Mouse (Mus musculus) megakaryocyte, embryonic 14.5 days (primary cell): ENCODE results near the gene Ccdc106. TPM values are rescaled to one million over a fixed set of nuclear protein-coding genes. Genes with fewer than 3 reads are reported as not detected.
"Not testable (repeated sequence)": the region's sequence is repeated elsewhere in the genome, so short reads cannot be mapped to it uniquely, and the experiment has no call there.

Experiments used
- H3K27me3 ChIP-seq: replicated peaks from 2 replicates; pipeline ENCODE3; 2012; ENCODE audit warnings: inconsistent platforms
- H3K36me3 ChIP-seq: replicated peaks from 2 replicates; pipeline ENCODE3; 2012; ENCODE audit warnings: low read length, inconsistent platforms, mixed read lengths
- H3K4me1 ChIP-seq: 2 replicates; pipeline ENCODE4 v1.6.1; 2012; ENCODE audit warnings: inconsistent platforms
- H3K4me3 ChIP-seq: replicated peaks from 2 replicates; pipeline ENCODE3; 2012; ENCODE audit warnings: moderate library complexity, mild to moderate bottlenecking, inconsistent platforms
- H3K9me3 ChIP-seq: 2 replicates; pipeline ENCODE4 v1.6.1; 2012; ENCODE audit warnings: inconsistent platforms
- FLI1 ChIP-seq: IDR thresholded peaks from 2 replicates; pipeline ENCODE4 v1.6.1; 2012; ENCODE audit warnings: low read length, inconsistent platforms, mixed read lengths
- GATA1 ChIP-seq: IDR thresholded peaks from 3 replicates; pipeline ENCODE4 v1.6.1; 2012; ENCODE audit warnings: mixed read lengths, low read length, inconsistent platforms, borderline replicate concordance
- polyA plus RNA-seq: library from polyadenylated mRNA; stranded (reverse); fragments of >175 nt; gene quantifications from 2 replicates; pipeline ENCODE4 v1.2.3, GENCODE M21; 2012; ENCODE audit warnings: low replicate concordance; ENCODE audit not compliant: insufficient read depth

Gene Ccdc106
- polyA plus RNA-seq, 1 experiment: 7.3 TPM

- H3K36me3 ChIP-seq: peaks cover 26% of the 10 kb centered on the region
- peaks cover 22% of the 10 kb centered on the region for H3K4me1 ChIP-seq
- H3K9me3 ChIP-seq: peaks cover 44% of the 10 kb centered on the region
- peak overlapping the region; percentile 93 for H3K4me3 ChIP-seq
- TF ChIP-seq GATA1: no peak
- H3K27me3 ChIP-seq: peaks cover 5% of the 10 kb centered on the region
Measured at GRCm38 (mm10) chr7:4995268-4996002, 24.9 kb upstream of the Ccdc106 start.

- Histone ChIP-seq H3K36me3 (peaks cover 26% of the 10 kb centered on the region), H3K4me1 (peaks cover 22% of the 10 kb centered on the region), H3K27me3 (peaks cover 5% of the 10 kb centered on the region), H3K4me3 (peak within 1 kb of the TSS; percentile 93), H3K9me3 (peaks cover 35% of the 10 kb centered on the region)
- TF ChIP-seq FLI1: no peak
- no peak for TF ChIP-seq GATA1
Measured at GRCm38 (mm10) chr7:4996003-4996895, 24.1 kb upstream of the Ccdc106 start, which contains the start of gene Zfp579. Gene Zfp579 (minus strand): TSS chr7:4996158.

- Histone ChIP-seq H3K36me3 (peaks cover 26% of the 10 kb centered on the region), H3K27me3 (peaks cover 5% of the 10 kb centered on the region), H3K9me3 (peaks cover 30% of the 10 kb centered on the region), H3K4me1 (peaks cover 22% of the 10 kb centered on the region), H3K4me3 (peak overlapping the region; percentile 93)
- TF ChIP-seq GATA1: no peak
- no peak for TF ChIP-seq FLI1
Measured at GRCm38 (mm10) chr7:4996934-4997333, 23.4 kb upstream of the Ccdc106 start.

GRCm38 (mm10) chr7:4999876-5000275 is 20.5 kb upstream of the Ccdc106 start:
- peaks cover 24% of the 10 kb centered on the region for H3K9me3 ChIP-seq
- H3K27me3 ChIP-seq: no peaks in the 10 kb centered on the region
- no peak overlapping the region for H3K4me3 ChIP-seq
- no peaks in the 10 kb centered on the region for H3K36me3 ChIP-seq
- TF ChIP-seq FLI1: no peak
- no peak for TF ChIP-seq GATA1
- peaks cover 20% of the 10 kb centered on the region for H3K4me1 ChIP-seq

- H3K27me3 ChIP-seq, H3K4me1 ChIP-seq, H3K4me3 ChIP-seq: not testable (repeated sequence)
- peaks cover 19% of the 10 kb centered on the region for H3K36me3 ChIP-seq
- peaks cover 23% of the 10 kb centered on the region for H3K9me3 ChIP-seq
Measured at GRCm38 (mm10) chr7:5002876-5003275, 17.5 kb upstream of the Ccdc106 start.

GRCm38 (mm10) chr7:5008229-5008628 is 12.1 kb upstream of the Ccdc106 start:
- Histone ChIP-seq H3K4me3 (no peak overlapping the region), H3K36me3 (peaks cover 73% of the 10 kb centered on the region), H3K27me3 (no peaks in the 10 kb centered on the region), H3K9me3 (peaks cover 9% of the 10 kb centered on the region), H3K4me1 (peaks cover 21% of the 10 kb centered on the region)
- no peak for TF ChIP-seq FLI1
- no peak for TF ChIP-seq GATA1

- TF ChIP-seq FLI1 (no peak), GATA1 (no peak)
- Histone ChIP-seq H3K9me3 (0 out of 2 replicates have a peak, but pooled peaks cover 3% of the 10 kb centered on the region), H3K4me1 (peaks cover 33% of the 10 kb centered on the region), H3K27me3 (no peaks in the 10 kb centered on the region), H3K36me3 (peaks cover 67% of the 10 kb centered on the region), H3K4me3 (peak overlapping the region; percentile 77)
Measured at GRCm38 (mm10) chr7:5012681-5013513, 7.5 kb upstream of the Ccdc106 start.

- Histone ChIP-seq H3K9me3 (0 out of 2 replicates have a peak, but pooled peaks cover 3% of the 10 kb centered on the region), H3K36me3 (peaks cover 56% of the 10 kb centered on the region), H3K4me3 (peak within 1 kb of the TSS; percentile 94), H3K27me3 (no peaks in the 10 kb centered on the region), H3K4me1 (peaks cover 49% of the 10 kb centered on the region)
- TF ChIP-seq FLI1: no peak
- TF ChIP-seq GATA1: no peak
Measured at GRCm38 (mm10) chr7:5014251-5015117, 5.9 kb upstream of the Ccdc106 start, which contains the start of the genes Zfp524 and Fiz1. Gene Zfp524 (plus strand): TSS chr7:5014415. Gene Fiz1 (minus strand): TSS chr7:5014697.
